Mouse (Mus musculus) layer of hippocampus, adult 8-10 months (tissue): ENCODE measurements around the gene March6. TPM values are rescaled to one million over a fixed set of nuclear protein-coding genes. Genes with fewer than 3 reads are reported as not detected.

Experiments
- DNase-seq, 2 experiments: peaks; one replicate each; pipeline ENCODE4 v3.0.0; 2022; ENCODE audit warnings: low spot score in 2 of 2
- total RNA-seq, 4 experiments: library from RNA; stranded (reverse); gene quantifications; 2 replicates each; pipeline ENCODE4 v1.2.4; 2022

The March6 gene
- 100 to 1,000 TPM; 177 to 194 (median 186) TPM for total RNA-seq

DNA sequence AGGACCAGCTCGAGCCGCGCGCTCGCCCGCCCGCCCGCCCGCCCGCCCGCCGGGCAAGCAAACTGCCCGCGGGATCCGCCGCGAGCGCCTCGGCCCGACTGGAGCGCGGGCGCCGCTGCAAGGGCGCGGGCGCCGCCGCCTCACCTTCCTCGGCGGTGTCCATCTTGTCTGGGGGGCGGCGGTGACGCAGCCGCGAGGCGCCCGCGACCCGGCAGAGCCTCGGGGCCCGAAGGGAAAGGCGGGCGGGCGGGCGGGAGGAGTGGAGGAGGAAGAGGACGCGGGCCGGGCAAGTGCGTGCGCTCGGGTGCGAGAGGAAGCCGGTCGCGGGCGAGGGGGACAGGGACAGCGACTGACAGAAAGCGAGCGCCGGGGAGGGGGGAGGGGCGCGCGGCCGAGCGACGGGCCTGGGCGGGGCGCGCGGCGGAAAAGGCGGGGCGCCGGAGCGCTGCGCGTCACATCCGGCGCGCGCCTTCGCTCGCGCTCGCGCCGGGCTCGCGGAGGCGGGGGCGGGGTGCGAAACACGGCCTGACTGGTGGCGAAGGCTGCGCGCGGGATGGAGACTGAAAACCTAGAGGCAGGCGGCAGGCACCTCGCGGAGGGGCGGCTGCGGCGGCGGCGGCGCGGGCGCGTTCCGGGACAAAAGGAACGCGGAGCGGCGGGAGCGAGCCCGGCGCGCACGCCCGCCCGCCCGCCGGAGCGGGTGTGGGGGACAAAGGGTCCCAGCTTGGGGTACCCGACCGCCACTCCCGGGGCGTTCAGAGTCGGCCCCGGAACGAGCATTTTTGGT is at the start of gene March6:
March6 (minus strand) TSS at position 395 of the 787 bp plus-strand sequence.
- peak; percentile 85 to 91 for DNase-seq

DNA sequence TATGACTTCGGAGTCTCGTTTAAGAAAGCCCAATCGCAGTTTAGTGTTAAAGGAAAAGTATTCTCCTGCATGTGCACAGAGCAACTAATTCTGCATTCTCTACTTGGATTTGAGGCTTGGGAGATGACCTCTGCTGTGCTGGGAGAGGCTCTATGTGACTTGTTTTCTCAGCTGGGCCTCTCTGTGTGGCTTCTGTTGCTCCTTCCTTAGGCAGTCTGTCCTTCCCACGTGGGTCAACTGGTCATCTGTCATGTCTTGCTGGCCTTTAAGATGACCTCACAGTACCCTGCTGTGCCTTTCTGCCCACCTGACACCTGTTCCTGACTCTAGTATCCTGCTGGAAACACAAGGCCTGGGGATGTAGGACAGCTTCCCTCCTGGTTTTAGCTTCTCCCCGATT is 45.2 kb upstream of the March6 start:
- DNase-seq, result no peak

DNA sequence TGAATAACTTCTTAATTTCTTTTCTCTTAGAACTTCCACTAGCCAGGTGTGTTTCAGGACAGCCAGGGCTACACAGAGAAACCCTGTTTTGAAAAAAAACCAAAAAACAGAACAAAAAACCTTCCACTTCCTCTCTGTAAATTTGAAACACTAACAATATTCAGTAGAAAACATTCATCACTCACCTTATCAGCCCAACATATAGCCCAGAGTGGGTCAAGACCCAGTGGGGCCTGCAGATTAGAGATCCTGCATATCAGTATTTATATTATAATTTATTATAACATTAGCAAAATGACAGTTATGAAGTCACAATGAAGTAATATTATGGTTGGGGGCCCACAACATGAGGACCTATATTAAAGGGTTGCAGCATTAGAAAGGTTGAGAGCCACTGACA is 42.8 kb upstream of the March6 start:
- no peak for DNase-seq

DNA sequence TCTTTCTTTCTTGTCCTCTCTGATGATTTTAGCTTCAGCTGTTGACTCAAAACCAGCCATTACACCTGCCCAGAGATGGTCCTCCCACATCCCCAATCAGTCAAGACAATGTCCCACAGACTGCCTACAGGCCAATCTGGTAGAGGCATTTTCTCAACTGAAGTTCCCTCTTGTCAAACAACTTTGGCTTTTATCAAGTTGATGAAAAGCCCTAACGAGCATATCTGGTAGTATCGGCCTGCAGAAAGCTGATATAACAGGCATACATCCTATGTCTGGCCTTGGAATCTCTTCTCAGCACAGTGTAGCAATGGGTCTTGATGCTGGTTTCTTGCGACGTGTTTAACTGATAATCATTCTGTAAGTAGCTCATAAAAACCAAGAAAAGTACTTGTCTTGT is 42.4 kb upstream of the March6 start:
- no peak for DNase-seq

DNA sequence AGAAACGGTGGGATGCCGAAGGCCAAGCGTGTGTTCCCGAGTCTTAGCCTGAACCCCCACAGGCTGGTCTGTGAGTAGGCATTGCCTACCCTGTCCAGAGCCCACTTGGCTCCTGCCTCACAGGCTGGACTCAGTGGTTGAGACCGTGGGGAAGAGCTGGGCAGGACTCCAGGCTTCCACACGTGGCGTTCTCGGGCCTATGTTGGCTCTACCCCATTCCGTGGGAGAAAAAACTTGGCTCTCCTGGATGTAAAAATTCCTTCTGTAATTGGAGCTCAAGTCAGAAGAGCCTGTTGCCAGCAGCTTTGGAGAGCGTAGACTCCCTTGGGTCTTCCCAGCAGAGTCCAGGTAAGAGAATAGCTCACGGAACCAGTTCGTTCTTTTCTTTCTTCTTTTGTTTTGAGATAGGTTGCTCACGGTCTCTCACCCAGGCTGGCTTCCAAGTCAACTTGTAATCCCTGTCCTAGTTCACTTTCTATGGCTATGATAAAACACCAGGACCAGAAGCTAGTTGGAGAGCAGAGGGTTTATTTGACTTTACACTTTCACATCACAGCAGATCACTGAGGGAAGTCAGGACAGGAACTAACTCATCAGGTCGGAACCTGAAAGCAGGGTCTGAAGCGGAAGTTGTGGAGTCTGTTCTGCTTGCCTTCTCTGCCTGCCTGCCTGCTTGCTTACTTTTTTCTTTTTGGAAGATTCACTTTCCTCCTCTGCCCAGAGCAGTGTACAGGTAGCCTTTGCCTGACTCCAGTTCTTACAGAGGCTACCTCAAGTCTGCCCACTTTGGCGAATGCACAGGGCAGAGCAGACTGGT is 41.3 kb upstream of the March6 start:
- no peak for DNase-seq

DNA sequence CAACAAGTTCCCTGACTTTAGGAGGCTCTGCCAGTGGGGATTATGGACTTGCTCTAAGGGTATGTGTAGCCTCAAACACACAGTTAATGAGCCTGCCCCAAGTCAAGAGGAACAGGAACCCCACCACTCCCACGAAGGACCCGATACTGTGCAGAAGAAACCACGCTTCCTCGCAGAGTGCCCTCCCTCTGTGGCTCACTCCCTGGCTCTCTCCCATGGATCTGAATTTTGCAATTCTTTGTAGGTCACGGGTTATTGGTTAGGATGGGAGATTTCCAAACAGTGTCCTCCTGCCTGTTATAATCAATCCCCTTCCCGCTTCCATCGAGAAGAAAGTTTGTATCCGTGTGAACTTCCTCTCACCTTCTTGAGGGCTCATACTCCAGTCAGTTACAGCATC is 40.1 kb upstream of the March6 start:
- no peak for DNase-seq

DNA sequence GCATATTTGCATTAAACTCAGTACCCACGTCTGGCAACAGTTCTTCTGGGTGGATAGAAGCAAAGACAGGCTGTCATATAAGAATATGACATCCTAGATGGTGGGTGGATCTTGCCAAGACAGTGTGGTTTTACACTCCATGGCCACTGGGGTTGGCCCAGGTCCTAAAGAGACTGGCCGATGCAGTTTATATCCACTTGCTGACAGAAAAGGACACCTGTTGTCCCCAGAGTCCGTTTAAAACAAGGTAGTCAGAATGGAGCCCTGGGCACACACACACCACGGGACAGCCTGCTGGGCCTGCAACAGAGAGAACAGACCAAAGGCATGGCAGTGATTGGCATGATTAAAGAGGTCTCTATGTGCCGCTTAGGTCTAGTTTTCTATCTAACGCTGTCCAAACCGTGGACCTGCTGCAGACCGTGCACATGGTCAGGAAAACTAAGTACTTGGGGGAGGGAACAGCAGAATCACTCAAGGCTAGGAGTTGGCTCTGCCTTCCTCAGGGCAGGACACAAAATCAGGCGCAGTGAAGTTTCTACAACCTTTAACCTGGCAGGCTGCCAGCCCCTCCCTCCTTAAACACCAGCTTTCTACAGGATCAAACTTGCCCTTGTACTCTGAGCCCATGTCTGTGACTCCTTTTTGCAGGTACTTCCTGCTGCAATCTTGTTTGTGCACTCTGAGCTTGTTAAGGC is 38.6 kb upstream of the March6 start:
- DNase-seq, result no peak

DNA sequence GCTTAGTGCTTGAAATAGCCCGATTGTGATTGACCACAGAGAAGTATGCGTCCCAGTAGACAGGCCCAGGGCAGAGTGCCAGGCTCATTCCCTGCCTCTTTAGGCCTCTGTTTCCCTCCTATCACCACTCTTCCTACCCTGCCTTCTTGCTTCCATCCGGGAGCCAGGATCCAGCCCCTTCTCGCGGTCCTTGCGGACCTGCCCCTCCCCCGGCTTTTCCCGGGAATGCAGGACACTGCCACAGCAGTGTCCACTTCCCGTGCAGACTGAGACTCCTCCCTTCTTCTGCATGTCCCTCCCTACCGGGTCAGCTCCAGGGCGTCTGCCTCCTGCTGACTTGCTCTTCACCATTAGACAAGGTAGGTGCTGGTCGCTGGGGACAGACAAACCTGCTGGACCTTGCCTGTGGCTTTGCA is 37.7 kb upstream of the March6 start:
- no peak for DNase-seq

DNA sequence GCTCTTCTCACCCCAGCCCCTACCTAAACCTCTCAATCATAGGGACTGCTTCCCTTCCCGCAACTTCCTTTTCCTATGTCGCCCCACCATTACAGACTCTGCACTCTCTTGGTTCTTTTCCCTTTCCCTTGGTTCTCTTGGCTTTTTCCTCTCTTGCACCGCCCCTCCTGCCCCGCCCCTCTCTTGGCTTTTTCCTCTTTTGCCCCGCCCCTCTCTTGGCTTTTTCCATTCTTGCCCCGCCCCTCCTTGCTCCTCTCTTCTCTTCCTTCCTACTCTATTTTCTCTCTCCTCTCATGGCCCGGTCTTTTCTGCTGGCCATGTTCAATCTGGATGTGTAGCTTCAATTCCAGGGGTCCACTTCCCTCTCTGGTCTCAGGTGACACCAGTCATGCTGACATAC is 36.6 kb upstream of the March6 start:
- DNase-seq, result no peak

DNA sequence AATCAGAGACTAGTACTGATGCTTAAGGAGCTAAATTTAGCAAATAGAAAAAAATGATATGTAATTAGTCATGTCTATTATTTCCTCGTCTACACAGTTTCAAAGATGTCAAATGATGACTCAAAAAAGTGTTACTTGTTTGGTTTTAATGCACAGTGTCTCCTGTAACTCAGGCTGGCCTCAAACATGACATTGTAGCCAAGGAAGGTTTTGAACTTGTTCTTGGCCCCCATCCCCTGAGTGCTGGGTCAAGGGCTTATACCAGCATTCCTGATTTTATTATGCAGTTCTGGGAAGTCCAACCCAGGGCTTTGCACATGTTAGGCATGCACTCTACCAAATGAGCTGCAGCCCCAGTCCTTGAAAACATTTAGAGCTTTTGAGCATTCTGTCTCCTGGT is 34.9 kb upstream of the March6 start:
- no peak for DNase-seq

DNA sequence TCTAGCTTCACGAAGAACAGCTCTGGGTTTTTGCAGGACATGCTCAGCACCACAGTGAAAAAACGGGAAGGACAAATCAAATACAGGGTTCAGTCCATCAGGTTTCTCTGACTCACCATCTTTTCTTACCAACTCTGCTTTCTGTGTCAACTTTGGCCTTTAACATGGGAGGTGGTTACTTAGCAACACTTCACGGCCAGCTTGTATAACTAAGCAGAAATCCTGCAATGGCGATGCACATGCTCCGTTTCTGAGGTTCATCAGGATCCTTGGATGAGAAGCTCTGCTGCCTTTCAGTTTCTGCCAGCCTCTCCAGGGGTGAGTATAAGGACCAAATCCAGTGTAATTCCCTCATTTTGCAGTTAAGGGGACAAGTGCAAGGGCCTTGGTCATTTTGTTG is 34.3 kb upstream of the March6 start, which contains the start of gene Cmbl:
Cmbl (plus strand) TSS at position 206 of the 400 bp plus-strand sequence.
- DNase-seq, result no peak

DNA sequence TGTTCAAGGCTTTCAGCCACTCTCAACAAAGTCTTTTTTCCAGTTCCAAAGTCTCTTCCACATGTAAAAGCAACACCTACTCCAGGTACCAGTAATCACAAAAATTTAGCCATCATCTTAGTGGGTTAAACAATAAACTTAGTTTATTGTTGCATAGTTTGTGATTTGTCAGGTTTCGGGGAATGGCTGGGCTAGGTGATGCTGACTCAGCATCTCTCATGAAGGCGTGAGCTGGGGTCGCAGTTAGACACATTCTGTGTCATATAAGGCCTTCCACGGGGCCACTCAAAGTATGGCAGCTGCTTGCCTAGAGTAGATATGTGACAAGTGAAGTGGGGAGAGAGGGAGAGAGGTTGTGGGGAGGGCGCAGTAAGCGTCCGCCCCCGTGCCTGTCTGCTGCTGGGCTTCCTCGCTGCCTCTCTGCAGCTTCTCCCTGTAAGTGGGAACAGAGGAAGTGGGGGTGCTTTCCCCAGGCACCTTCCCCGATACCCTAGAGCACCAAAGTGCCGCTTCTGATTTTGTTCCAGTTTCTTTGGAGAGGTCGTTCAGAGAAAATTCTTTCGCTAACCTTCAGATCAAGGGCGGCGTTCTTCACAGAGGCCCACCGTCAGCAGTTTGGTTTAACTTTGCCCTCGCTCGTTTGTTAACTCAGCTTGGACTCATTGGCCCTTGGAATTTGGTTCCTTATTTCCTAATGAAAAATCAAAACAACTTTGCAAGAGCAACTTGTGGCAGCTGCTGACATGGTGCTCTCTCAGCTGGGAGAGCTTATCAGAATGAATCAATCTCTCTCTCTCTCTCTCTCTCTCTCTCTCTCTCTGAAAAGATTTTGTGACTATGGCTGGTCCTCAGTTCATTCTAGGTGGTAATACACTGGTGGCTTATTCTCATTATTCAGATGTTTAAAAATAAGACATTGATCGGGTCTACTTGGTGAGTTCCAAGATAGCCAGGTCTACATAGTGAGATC is 33.0 kb upstream of the March6 start:
- DNase-seq, result no peak

DNA sequence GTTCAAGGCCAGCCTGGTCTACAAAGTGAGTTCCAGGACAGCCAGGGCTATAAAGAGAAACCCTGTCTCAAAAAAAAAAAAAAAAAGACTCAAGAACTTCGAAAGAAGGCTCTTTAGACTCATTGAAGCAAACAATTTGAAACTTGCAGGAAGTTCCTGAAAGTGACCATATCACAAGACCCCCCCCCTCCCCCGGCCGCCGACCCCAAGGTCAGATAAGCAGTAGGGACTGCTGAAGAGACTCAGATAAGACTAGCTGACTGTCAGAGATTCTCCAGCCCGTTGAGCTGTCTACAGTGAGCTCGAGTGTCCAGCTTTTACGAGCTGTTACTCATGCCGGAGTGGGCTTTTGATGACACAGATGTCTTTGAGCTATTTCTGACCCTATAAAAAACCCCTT is 32.0 kb upstream of the March6 start:
- DNase-seq, result no peak

DNA sequence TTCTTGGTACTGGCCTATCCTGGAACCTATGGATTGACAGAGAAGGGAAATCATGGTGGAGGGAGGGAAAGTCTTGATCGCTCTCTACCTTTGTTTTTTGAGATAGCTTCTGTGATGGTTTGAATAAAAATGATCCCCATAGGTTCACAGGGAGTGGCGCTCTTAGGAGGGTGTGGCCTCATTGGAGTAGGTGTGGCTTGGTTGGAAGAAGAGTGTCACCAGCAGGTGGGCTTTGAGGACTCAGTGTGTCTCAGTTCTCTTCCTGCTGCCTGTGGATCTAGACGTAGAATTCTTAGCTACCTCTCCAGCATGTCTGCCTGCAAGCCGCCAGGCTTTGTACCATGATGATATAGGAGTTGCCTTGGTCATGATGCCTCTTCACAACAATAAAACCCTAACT is 31.1 kb upstream of the March6 start:
- DNase-seq, result no peak

DNA sequence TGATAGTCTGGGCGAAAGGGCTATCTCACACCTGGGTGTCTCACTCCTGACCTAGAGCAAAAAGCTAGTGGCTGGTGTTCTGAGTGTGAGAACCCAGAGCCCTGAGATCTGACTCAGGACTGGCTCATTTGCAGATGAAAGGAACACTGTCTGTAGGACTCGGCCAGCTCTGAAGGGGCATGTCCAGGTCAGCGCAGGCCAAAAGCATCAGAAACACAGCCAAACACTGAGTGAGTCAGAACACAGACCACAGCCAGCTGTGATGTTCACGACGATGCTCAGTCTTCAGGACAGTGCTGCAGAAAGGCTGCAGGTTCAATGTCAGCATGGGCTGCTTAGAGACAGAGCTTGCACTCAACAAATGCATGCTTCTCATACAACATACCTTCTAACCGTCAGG is 30.5 kb upstream of the March6 start:
- no peak for DNase-seq

DNA sequence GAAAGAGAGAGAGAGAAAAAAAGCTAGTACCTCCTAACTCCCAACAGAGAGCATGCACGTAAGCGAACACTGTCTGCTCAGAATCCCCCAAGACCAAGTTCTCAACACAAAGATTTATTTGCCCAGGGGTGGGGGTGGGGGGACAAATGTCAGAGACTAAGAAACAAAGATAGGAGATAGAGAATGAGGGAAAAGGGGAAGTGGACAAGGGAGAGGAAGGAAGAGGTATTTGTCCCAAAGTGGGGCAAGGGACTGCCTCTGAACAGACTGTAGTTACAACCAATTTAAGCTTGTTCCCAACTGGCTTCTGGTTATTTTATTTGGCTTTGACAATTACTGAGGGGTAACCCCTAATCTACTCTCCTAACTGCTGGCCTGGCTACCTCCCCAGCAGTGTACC is 24.0 kb upstream of the March6 start:
- DNase-seq, result no peak

DNA sequence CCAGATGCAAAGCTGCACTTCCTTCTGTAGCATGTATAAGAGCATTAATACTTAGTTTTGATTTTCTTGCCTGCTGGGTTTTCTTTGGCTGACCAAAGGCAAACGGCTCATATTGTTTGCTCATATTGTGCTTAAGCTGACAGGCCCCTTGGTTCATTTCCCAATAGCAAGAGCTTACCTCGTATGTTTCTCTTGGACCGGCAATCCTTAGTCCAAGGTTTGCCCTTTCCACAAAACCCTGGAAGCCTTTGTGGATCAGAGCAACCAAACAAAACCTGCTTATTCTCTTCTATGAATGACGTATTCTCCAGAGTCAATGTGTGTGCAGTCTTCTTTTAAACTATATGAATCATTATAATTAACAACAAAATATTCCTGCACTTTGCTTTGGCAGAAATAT is 19.5 kb upstream of the March6 start:
- no peak for DNase-seq

DNA sequence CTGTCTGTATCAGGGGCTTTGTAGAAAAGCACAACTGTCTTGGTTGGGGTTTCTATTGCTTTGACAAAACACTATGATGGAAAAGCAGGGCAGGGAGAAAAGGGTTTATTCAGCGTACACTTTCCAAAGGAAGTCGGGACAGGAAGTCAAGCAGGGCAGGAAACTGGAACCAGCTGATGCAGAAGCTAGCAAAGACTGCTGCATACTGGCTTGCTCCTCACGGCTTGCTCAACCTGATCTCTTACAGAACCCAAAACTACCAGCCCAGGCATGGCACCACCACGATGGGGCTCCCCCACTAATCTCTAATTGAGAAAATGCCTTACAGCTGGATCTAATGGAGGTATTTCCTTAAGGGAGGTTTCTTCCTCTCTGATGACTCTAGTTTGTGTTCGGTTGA is 16.6 kb upstream of the March6 start:
- no peak for DNase-seq

DNA sequence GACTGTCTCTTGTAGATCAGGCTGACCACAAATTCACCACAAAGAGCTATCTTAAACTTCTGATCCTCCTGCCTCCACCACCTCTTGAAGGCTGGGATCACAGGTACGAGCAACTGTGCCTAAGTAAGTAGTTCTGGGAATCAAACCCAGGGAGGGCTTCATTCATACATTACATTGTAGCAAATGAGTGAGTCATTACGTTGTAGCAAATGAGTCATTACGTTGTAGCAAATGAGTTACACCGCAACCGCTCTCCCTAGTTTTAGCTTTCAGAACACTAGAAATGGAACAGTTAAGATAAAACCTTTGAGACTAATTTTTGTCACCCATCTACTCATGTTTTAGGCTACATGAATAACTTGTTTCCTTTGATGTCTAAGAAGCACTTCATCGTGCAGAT is 15.4 kb upstream of the March6 start:
- DNase-seq, result no peak

DNA sequence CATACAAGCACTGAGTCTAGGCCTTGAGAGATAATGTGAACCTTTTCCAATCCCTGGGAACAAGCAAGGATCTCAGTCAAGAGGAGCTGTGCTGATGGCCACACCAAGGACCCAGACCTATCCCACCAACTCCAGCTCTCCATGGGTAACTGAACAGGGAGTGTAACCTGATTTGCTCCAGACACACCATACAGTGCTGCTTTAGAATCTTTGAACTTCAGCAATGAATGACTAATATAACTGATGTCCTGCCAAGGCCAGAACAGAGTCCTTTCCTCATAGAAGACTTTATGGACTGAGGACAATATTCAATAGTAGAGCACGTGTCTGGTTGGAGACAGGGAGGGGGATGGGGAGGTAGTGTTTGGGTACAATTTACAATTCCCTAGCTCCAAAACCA is 14.2 kb upstream of the March6 start:
- no peak for DNase-seq

DNA sequence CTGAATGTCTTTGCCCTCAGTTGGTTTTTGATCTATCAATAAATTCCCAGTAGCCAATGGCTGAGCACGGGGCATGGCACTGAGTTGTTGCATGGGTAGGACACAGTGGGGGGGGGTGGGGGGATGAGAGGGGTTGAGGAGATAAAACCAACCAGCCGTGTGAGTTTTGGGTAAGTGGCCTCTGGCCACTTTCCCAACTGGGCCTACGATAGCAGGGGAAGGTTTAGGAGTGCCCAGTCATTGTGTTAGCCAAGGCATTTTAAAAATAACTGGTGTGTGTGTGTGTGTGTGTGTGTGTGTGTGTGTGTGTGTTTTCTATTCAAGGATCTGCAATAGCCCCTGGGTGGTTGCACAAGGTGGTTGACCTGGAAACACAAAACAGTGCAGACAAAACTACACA is 12.4 kb upstream of the March6 start:
- no peak for DNase-seq
